In the genomic region with DNA sequence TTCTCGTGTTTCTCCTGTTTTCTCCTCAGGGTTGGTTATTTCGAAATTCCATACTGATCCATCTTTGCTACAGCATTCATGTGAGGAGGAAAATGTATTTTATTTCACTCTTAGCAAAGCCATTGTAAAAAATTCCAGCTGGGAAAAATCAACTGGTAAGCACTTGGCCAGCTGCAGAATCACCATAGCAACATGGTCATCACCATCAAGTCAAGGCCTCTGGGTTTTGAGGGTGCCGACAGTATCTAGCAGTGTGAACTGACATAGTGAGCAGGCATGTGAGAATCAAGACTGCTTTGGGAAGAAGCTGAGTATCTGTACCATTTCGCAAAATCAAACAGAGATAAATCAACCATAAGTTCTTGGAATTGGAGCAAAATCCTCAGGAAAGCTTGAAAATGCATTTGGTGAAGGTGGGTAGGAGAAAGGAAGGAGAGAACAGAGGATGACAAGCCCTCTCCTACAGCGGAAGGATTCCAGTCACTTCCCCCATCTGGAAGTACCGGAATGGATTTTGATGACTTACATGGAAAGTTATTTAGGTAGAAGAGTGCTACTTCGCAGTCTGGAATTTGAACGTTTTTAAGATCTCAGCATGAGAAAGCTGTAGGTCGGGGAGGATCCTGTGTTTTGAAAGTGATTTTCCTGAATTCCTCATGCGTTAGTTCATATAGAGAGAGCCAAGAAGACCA, we compare ENCODE assay signal across 13 mouse cellular contexts.
DNase-seq lines count a peak whose midpoint lies in the region; ATAC-seq and TF ChIP-seq lines count a peak whose summit lies in the region.
"Had no signal": no experiment of that assay in that cellular context is flagged by ENCODE, and none has a peak within 500 bp of the region (broad histone marks: within the 10 kb centered on the region; RNA-seq: fewer than 3 reads in every experiment).

No protein-coding gene starts in this region.

- H3K4me1 ChIP-seq in heart, postnatal 0 days (ENCODE audit: control insufficient read depth, insufficient read depth): no peaks in the 10 kb centered on the region
- H3K4me1 ChIP-seq: midbrain, embryonic 15.5 days had no signal

- ATAC-seq in heart, postnatal 0 days (ENCODE audit: insufficient read depth, low read depth): no peak
- ATAC-seq: inflammation-experienced regulatory T-cells, adult 6 months; midbrain, embryonic 15.5 days had no signal

- TF ChIP-seq EP300 in heart, postnatal 0 days (IDR thresholded peaks at IDR 0.05; ENCODE audit: low read depth): no peak

- H3K27ac ChIP-seq in heart, postnatal 0 days (ENCODE audit: low read depth): no peak overlapping the region
- H3K27ac ChIP-seq: liver, embryonic 14.5 days; midbrain, embryonic 15.5 days had no signal

- H3K4me2 ChIP-seq in heart, postnatal 0 days (ENCODE audit: low read depth, low read length): no peak overlapping the region
- H3K4me2 ChIP-seq: midbrain, embryonic 15.5 days had no signal

- H3K4me3 ChIP-seq in heart, postnatal 0 days (ENCODE audit: low read depth, low read length): no peak overlapping the region
- H3K4me3 ChIP-seq: midbrain, embryonic 15.5 days had no signal

- no peak overlapping the region for H3K9ac ChIP-seq in heart, postnatal 0 days (replicated peaks; ENCODE audit: low read depth, low read length)
- H3K9ac ChIP-seq: liver, embryonic 14.5 days; midbrain, embryonic 15.5 days had no signal

- peak; percentile 13 for DNase-seq in adrenal gland, adult 2 months
- no peak for DNase-seq in adrenal gland, adult (ENCODE audit: inconsistent age in 2 of 2, low spot score in 1 of 2)
- peak; percentile 13 to 26 for DNase-seq in kidney, postnatal 4 days
- DNase-seq in kidney, adult 18-20 months: no peak
- peak; percentile 27 for DNase-seq in heart, postnatal 0 days (ENCODE audit: low spot score)
- peak; percentile 52 for DNase-seq in lung, postnatal 10 days
- no peak for DNase-seq in Muller cell, postnatal 12 days (ENCODE audit: inconsistent ontology term)
- DNase-seq in urinary bladder, postnatal 36 days (ENCODE audit: low spot score in 2 of 2): no peak
- DNase-seq: layer of hippocampus, postnatal 36 days; right cerebral cortex, postnatal 4 days had no signal

- H3K36me3 ChIP-seq in heart, postnatal 0 days (replicated peaks; ENCODE audit: control insufficient read depth, insufficient read depth, low read length): no peaks in the 10 kb centered on the region
- H3K36me3 ChIP-seq: midbrain, embryonic 15.5 days had no signal

- no peaks in the 10 kb centered on the region for H3K9me3 ChIP-seq in heart, postnatal 0 days (replicated peaks; ENCODE audit: control insufficient read depth, low read length)
- H3K9me3 ChIP-seq: midbrain, embryonic 15.5 days had no signal

- no peak for TF ChIP-seq CTCF in heart, postnatal 0 days (IDR thresholded peaks at IDR 0.05; ENCODE audit: low read depth)

- no peaks in the 10 kb centered on the region for H3K27me3 ChIP-seq in heart, postnatal 0 days (ENCODE audit: control insufficient read depth, insufficient read depth, low read length)
- H3K27me3 ChIP-seq: midbrain, embryonic 15.5 days had no signal

- 67% methylated on average over 10 of the region's 10 CpGs for WGBS in heart, postnatal 0 days

Comparison
In these comparisons a context has a peak if more than half of its experiments do, and no peak if none do; other contexts are left out.
1. DNase-seq: peak in adrenal gland, adult 2 months (single experiment), kidney, postnatal 4 days (2 of 2), heart, postnatal 0 days (single experiment) and lung, postnatal 10 days (single experiment); none in adrenal gland, adult (0 of 2), kidney, adult 18-20 months (single experiment), Muller cell, postnatal 12 days (single experiment) and urinary bladder, postnatal 36 days (0 of 2).